Mouse (Mus musculus): ENCODE results near the gene Id2. TPM values are rescaled to one million over a fixed set of nuclear protein-coding genes. Genes with fewer than 3 reads are reported as not detected.

The Id2 gene
- polyA plus RNA-seq, 1 experiment from 2014 or later = 253 TPM

DNA sequence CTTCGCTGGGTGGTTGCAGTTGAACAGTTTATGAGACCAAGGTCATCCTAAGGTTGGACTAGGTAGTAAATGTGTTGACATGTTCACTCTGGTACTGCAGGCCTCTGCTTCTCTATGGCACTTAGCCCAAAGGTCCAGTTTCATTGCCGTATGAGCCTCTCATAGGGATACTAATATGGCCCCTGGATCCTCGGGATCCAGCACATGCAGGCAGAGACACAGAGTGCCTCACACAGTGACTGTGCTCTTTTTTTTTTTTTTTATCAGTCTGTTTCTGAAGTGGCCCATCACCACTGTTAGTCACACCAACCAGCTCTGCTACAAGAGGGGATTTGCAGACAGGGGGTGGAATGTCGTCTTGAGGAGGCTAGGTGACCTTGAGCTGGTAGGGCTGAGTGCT, 23.6 kb downstream of the Id2 start:
- 79% methylated on average over 4 of the region's 4 CpGs for WGBS
- ATAC-seq = no peak
- H3K27ac ChIP-seq = no peak overlapping the region
- no peak overlapping the region for H3K9ac ChIP-seq
- H3K4me3 ChIP-seq = no peak overlapping the region
- H3K36me3 ChIP-seq (ENCODE audit: poor library complexity, severe bottlenecking) = no peaks in the 10 kb centered on the region
- peaks cover 9% of the 10 kb centered on the region for H3K4me1 ChIP-seq
- H3K4me2 ChIP-seq = no peak overlapping the region
- no peaks in the 10 kb centered on the region for H3K9me3 ChIP-seq (replicated peaks)
- no peaks in the 10 kb centered on the region for H3K27me3 ChIP-seq

DNA sequence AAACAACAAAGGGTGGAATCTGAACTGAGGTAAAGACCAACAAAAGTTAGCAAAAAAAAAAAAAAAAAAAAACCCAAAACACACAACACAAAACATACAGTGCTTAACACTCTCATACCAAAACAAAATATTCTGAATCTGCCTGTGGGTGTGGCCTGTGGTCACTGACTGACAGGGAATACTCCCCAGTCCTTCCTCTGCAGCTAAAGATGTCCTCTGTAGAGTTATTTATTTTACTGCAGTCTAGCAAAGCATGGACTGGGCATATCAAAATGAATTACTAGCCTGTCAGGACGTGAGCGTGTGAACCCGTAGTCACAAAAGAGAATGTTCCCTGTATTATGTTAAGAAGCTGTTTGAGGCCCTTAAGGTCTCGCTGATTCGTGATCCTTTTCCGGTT, 34.7 kb downstream of the Id2 start:
- no peak overlapping the region for H3K27ac ChIP-seq
- no peak overlapping the region for H3K4me3 ChIP-seq
- H3K9ac ChIP-seq = no peak overlapping the region
- H3K4me2 ChIP-seq = no peak overlapping the region
- 82% methylated on average over 6 of the region's 6 CpGs for WGBS
- no peaks in the 10 kb centered on the region for H3K9me3 ChIP-seq (replicated peaks)
- peaks cover 13% of the 10 kb centered on the region for H3K36me3 ChIP-seq (ENCODE audit: poor library complexity, severe bottlenecking)
- H3K4me1 ChIP-seq = peaks cover 11% of the 10 kb centered on the region; the same call in 1 of the 2 replicates
- no peaks in the 10 kb centered on the region for H3K27me3 ChIP-seq
- ATAC-seq = no peak

- Histone ChIP-seq H3K9me3 (replicated peaks) (no peaks in the 10 kb centered on the region), H3K36me3 (ENCODE audit: poor library complexity, severe bottlenecking) (peaks cover 22% of the 10 kb centered on the region), H3K9ac (no peak overlapping the region), H3K4me2 (no peak overlapping the region), H3K4me3 (no peak overlapping the region), H3K27ac (no peak overlapping the region), H3K4me1 (peaks cover 11% of the 10 kb centered on the region; the same call in 1 of the 2 replicates), H3K27me3 (no peaks in the 10 kb centered on the region)
- WGBS = 45% methylated on average over 7 of the region's 7 CpGs
- ATAC-seq = peak; percentile 34; the same call in 1 of the 2 replicates
Observed at GRCm38 (mm10) chr12:25060901-25061300, 36.0 kb downstream of the Id2 start.

GRCm38 (mm10) chr12:25059487-25060200, 37.3 kb downstream of the Id2 start:
- no peak overlapping the region for H3K4me2 ChIP-seq
- H3K27ac ChIP-seq = peak overlapping the region; percentile 25; the same call in 1 of the 2 replicates
- no peaks in the 10 kb centered on the region for H3K9me3 ChIP-seq (replicated peaks)
- H3K9ac ChIP-seq = no peak overlapping the region
- H3K27me3 ChIP-seq = no peaks in the 10 kb centered on the region
- peaks cover 11% of the 10 kb centered on the region; the same call in 1 of the 2 replicates for H3K4me1 ChIP-seq
- peaks cover 32% of the 10 kb centered on the region for H3K36me3 ChIP-seq (ENCODE audit: poor library complexity, severe bottlenecking)
- ATAC-seq = no peak; the same call in 1 of the 2 replicates
- WGBS = 76% methylated on average over 9 of the region's 9 CpGs
- no peak overlapping the region for H3K4me3 ChIP-seq

DNA sequence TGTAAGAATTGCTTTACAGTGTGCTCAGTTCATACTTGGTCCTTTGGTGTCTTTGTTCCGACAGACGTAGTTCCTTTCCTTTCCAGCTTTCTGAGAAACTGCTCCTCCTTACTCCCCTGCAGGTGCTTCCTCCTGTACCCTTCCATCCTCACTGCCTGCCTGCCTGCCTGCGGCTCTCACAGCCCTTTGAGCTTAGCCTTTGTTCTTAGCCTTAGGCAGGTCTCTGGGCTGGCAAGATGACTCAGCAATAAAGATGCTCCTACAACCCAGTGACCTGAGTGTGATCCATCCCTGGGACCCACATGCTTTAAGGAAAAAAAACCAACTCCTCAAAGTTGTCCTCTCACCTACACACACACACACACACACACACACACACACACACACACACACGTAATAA, 42.0 kb downstream of the Id2 start:
- no peaks in the 10 kb centered on the region for H3K27me3 ChIP-seq
- H3K4me3 ChIP-seq = no peak overlapping the region
- 60% methylated on average over 4 of the region's 4 CpGs for WGBS
- no peak overlapping the region for H3K4me2 ChIP-seq
- no peak for ATAC-seq
- no peak overlapping the region for H3K9ac ChIP-seq
- H3K9me3 ChIP-seq (replicated peaks) = no peaks in the 10 kb centered on the region
- peaks cover 64% of the 10 kb centered on the region for H3K36me3 ChIP-seq (ENCODE audit: poor library complexity, severe bottlenecking)
- no peak overlapping the region for H3K27ac ChIP-seq
- peaks cover 5% of the 10 kb centered on the region; the same call in 1 of the 2 replicates for H3K4me1 ChIP-seq

- 79% methylated on average over 7 of the region's 7 CpGs for WGBS
- no peak overlapping the region for H3K27ac ChIP-seq
- H3K4me3 ChIP-seq = no peak overlapping the region
- no peaks in the 10 kb centered on the region for H3K27me3 ChIP-seq
- peaks cover under 1% of the 10 kb centered on the region; the same call in 1 of the 2 replicates for H3K4me1 ChIP-seq
- peaks cover 61% of the 10 kb centered on the region for H3K36me3 ChIP-seq (ENCODE audit: poor library complexity, severe bottlenecking)
- H3K9me3 ChIP-seq (replicated peaks) = no peaks in the 10 kb centered on the region
- ATAC-seq = no peak; the same call in 1 of the 2 replicates
- no peak overlapping the region for H3K9ac ChIP-seq
- H3K4me2 ChIP-seq = no peak overlapping the region
Observed at GRCm38 (mm10) chr12:25054511-25054910, 42.4 kb downstream of the Id2 start.

GRCm38 (mm10) chr12:25049253-25049652, 47.7 kb downstream of the Id2 start:
- H3K4me2 ChIP-seq = no peak overlapping the region
- no peaks in the 10 kb centered on the region for H3K4me1 ChIP-seq
- ATAC-seq = no peak
- no peak overlapping the region for H3K9ac ChIP-seq
- H3K27me3 ChIP-seq = no peaks in the 10 kb centered on the region
- H3K27ac ChIP-seq = no peak overlapping the region
- WGBS = 89% methylated on average over 5 of the region's 5 CpGs
- H3K36me3 ChIP-seq (ENCODE audit: poor library complexity, severe bottlenecking) = peaks cover 41% of the 10 kb centered on the region
- no peak overlapping the region for H3K4me3 ChIP-seq
- H3K9me3 ChIP-seq (replicated peaks) = no peaks in the 10 kb centered on the region

DNA sequence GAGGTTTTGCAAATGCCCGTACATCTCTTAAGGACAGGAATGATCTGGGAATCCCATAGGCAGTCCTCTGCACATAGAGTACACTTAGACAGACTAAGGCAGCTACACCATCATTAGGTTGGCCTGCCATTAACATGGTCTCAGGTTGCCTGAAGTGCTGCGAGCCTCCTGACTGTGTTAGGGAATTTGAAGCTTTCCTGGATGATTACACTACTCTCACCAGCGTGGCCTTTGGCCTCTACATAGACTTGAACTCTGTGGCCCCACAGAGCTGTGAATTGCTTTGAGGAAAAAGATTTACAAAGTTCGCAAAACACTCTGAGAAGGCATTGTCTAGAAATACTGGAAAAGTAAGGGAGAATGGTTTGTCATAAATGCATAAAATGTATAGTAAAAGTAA, 52.4 kb downstream of the Id2 start:
- no peak overlapping the region for H3K9ac ChIP-seq
- no peak for ATAC-seq
- no peak overlapping the region for H3K27ac ChIP-seq
- H3K36me3 ChIP-seq (ENCODE audit: poor library complexity, severe bottlenecking) = peaks cover 42% of the 10 kb centered on the region
- no peaks in the 10 kb centered on the region for H3K27me3 ChIP-seq
- H3K4me3 ChIP-seq = no peak overlapping the region
- no peaks in the 10 kb centered on the region for H3K4me1 ChIP-seq
- no peaks in the 10 kb centered on the region for H3K9me3 ChIP-seq (replicated peaks)
- H3K4me2 ChIP-seq = no peak overlapping the region
- WGBS = 92% methylated on average over 4 of the region's 4 CpGs

- Histone ChIP-seq H3K27ac (no peak overlapping the region), H3K9ac (no peak overlapping the region), H3K36me3 (ENCODE audit: poor library complexity, severe bottlenecking) (peaks cover 42% of the 10 kb centered on the region), H3K4me3 (no peak overlapping the region), H3K4me2 (no peak overlapping the region), H3K9me3 (replicated peaks) (no peaks in the 10 kb centered on the region), H3K4me1 (no peaks in the 10 kb centered on the region), H3K27me3 (no peaks in the 10 kb centered on the region)
- no peak for ATAC-seq
- WGBS = 91% methylated on average over 2 of the region's 2 CpGs
Observed at GRCm38 (mm10) chr12:25044056-25044455, 52.9 kb downstream of the Id2 start.

Other genes with a start within 250 kb of the Id2 start
- gene Kidins220, start 122.2 kb downstream of the Id2 start, polyA plus RNA-seq (2015; fragmentation: Nextera tagmentation; extraction: Ambion mirVana) = 72.4 and 88.3 TPM in 2 replicates

All from forebrain, embryonic 13.5 days (tissue).